Mouse (Mus musculus) hindbrain, embryonic 16.5 days (tissue): ENCODE measurements around the gene Slc7a7. TPM values are rescaled to one million over a fixed set of nuclear protein-coding genes. Genes with fewer than 3 reads are reported as not detected.
"Not testable (repeated sequence)": the region's sequence is repeated elsewhere in the genome, so short reads cannot be mapped to it uniquely, and the experiment has no call there.

Source experiments
- ATAC-seq: fragments of 200-750 bp; cut with Nextera tagmentation; 2 replicates; pipeline ENCODE4 v1.8.0; 2017; ENCODE audit warnings: moderate TSS enrichment, moderate library complexity
- H3K27ac ChIP-seq: fragments of 300-500 bp; sonication (generic); 2 replicates; pipeline ENCODE4 v1.5.1; 2014; ENCODE audit warnings: low read depth, mild to moderate bottlenecking, control low read depth, low read length, moderate library complexity
- H3K27me3 ChIP-seq: fragments of 300-500 bp; sonication (generic); replicated peaks from 2 replicates; pipeline ENCODE4 v1.6.1; 2014; ENCODE audit warnings: low read length; ENCODE audit not compliant: control insufficient read depth, insufficient read depth
- H3K36me3 ChIP-seq: fragments of 300-500 bp; sonication (generic); 2 replicates; pipeline ENCODE4 v1.6.1; 2014; ENCODE audit warnings: mild to moderate bottlenecking, low read length, moderate library complexity, mixed read lengths; ENCODE audit not compliant: control insufficient read depth, insufficient read depth
- H3K4me1 ChIP-seq: fragments of 300-500 bp; sonication (generic); 2 replicates; pipeline ENCODE4 v1.6.1; 2014; ENCODE audit warnings: low read depth, low read length; ENCODE audit not compliant: control insufficient read depth, insufficient read depth
- H3K4me2 ChIP-seq: fragments of 300-500 bp; sonication (generic); 2 replicates; pipeline ENCODE4 v1.6.1; 2014; ENCODE audit warnings: mild to moderate bottlenecking, low read length, control low read depth, moderate library complexity
- H3K4me3 ChIP-seq: fragments of 300-500 bp; sonication (generic); 2 replicates; pipeline ENCODE4 v1.5.1; 2014; ENCODE audit warnings: mild to moderate bottlenecking, low read length, control low read depth, moderate library complexity
- H3K9ac ChIP-seq: fragments of 300-500 bp; sonication (generic); 2 replicates; pipeline ENCODE4 v1.6.1; 2014; ENCODE audit warnings: low read depth, mild to moderate bottlenecking, control low read depth, low read length, moderate library complexity
- H3K9me3 ChIP-seq: fragments of 300-500 bp; sonication (generic); 2 replicates; pipeline ENCODE4 v1.6.1; 2014; ENCODE audit warnings: mild to moderate bottlenecking, low read length, moderate library complexity; ENCODE audit not compliant: control insufficient read depth
- WGBS: fragments of 180-500 bp; shearing (Covaris S2); extraction: QIAGEN DNeasy Blood & Tissue Kit; methylation state at CpG from one replicate; pipeline ENCODE4 v1.1.7; 2014; 5-methylcytosine and 5-hydroxymethylcytosine counted together
- polyA plus RNA-seq: library from polyadenylated mRNA; unstranded; fragments of >200 nt; fragmentation: Nextera tagmentation; extraction: Ambion mirVana; gene quantifications from 2 replicates; pipeline ENCODE4 v1.2.1, GENCODE M21; 2015

The Slc7a7 gene
- polyA plus RNA-seq, 1 experiment from 2014 or later: 4.9 TPM

- no peak overlapping the region for H3K4me2 ChIP-seq
- 86% methylated on average over 8 of the region's 8 CpGs for WGBS
- no peaks in the 10 kb centered on the region for H3K4me1 ChIP-seq
- no peaks in the 10 kb centered on the region for H3K36me3 ChIP-seq
- H3K9me3 ChIP-seq: no peaks in the 10 kb centered on the region
- no peak overlapping the region for H3K4me3 ChIP-seq
- no peaks in the 10 kb centered on the region for H3K27me3 ChIP-seq
- no peak for ATAC-seq
- H3K27ac ChIP-seq: no peak overlapping the region
- no peak overlapping the region for H3K9ac ChIP-seq
These were observed 65.3 kb downstream of the Slc7a7 start for GRCm38 (mm10) chr14:54352314-54352713.

- H3K27me3 ChIP-seq, H3K9me3 ChIP-seq, ATAC-seq, H3K27ac ChIP-seq, H3K9ac ChIP-seq, H3K36me3 ChIP-seq, H3K4me2 ChIP-seq, H3K4me3 ChIP-seq, H3K4me1 ChIP-seq: not testable (repeated sequence)
- 96% methylated on average over 16 of the region's 16 CpGs for WGBS
These were observed 66.6 kb downstream of the Slc7a7 start for GRCm38 (mm10) chr14:54350773-54351541.

- not testable (repeated sequence) for H3K4me3 ChIP-seq, H3K27me3 ChIP-seq, H3K36me3 ChIP-seq, ATAC-seq, H3K9ac ChIP-seq, H3K27ac ChIP-seq, H3K4me2 ChIP-seq, H3K4me1 ChIP-seq, H3K9me3 ChIP-seq
- 43% methylated on average over 2 of the region's 2 CpGs for WGBS
These were observed 75.8 kb downstream of the Slc7a7 start for GRCm38 (mm10) chr14:54341807-54342206.

GRCm38 (mm10) chr14:54340836-54341235, 76.7 kb downstream of the Slc7a7 start:
- Histone ChIP-seq H3K9ac (no peak overlapping the region), H3K9me3 (no peaks in the 10 kb centered on the region), H3K36me3 (no peaks in the 10 kb centered on the region), H3K4me2 (no peak overlapping the region), H3K27ac (no peak overlapping the region), H3K4me3 (no peak overlapping the region), H3K4me1 (no peaks in the 10 kb centered on the region), H3K27me3 (no peaks in the 10 kb centered on the region)
- WGBS: 64% methylated on average over 7 of the region's 7 CpGs
- no peak for ATAC-seq

- Histone ChIP-seq H3K4me3 (no peak overlapping the region), H3K9me3 (no peaks in the 10 kb centered on the region), H3K27me3 (no peaks in the 10 kb centered on the region), H3K36me3 (no peaks in the 10 kb centered on the region), H3K9ac (no peak overlapping the region), H3K4me2 (no peak overlapping the region), H3K4me1 (no peaks in the 10 kb centered on the region), H3K27ac (no peak overlapping the region)
- ATAC-seq: no peak
- 73% methylated on average over 8 of the region's 8 CpGs for WGBS
These were observed 84.0 kb downstream of the Slc7a7 start for GRCm38 (mm10) chr14:54333452-54334189.

GRCm38 (mm10) chr14:54332176-54333074, 85.2 kb downstream of the Slc7a7 start:
- H3K4me3 ChIP-seq: no peak overlapping the region
- H3K27me3 ChIP-seq: no peaks in the 10 kb centered on the region
- H3K27ac ChIP-seq: peak overlapping the region; percentile 64
- no peaks in the 10 kb centered on the region for H3K36me3 ChIP-seq
- H3K9ac ChIP-seq: no peak overlapping the region
- no peaks in the 10 kb centered on the region for H3K9me3 ChIP-seq
- no peaks in the 10 kb centered on the region for H3K4me1 ChIP-seq
- no peak overlapping the region for H3K4me2 ChIP-seq
- ATAC-seq: peak; percentile 85
- WGBS: 37% methylated on average over 5 of the region's 5 CpGs

- Histone ChIP-seq H3K4me3 (no peak overlapping the region), H3K27ac (no peak overlapping the region), H3K4me1 (no peaks in the 10 kb centered on the region), H3K9ac (no peak overlapping the region), H3K27me3 (no peaks in the 10 kb centered on the region), H3K9me3 (no peaks in the 10 kb centered on the region), H3K36me3 (no peaks in the 10 kb centered on the region), H3K4me2 (no peak overlapping the region)
- WGBS: 89% methylated on average over 1 of the region's 1 CpGs
- no peak for ATAC-seq
These were observed 86.4 kb downstream of the Slc7a7 start for GRCm38 (mm10) chr14:54331178-54331577.

- Histone ChIP-seq H3K36me3 (no peaks in the 10 kb centered on the region), H3K4me3 (no peak overlapping the region), H3K27ac (no peak overlapping the region), H3K9me3 (no peaks in the 10 kb centered on the region), H3K4me1 (no peaks in the 10 kb centered on the region), H3K27me3 (no peaks in the 10 kb centered on the region), H3K9ac (no peak overlapping the region), H3K4me2 (no peak overlapping the region)
- no peak for ATAC-seq
- 63% methylated on average over 9 of the region's 9 CpGs for WGBS
These were observed 88.4 kb downstream of the Slc7a7 start for GRCm38 (mm10) chr14:54329201-54329600.

GRCm38 (mm10) chr14:54328548-54328947, 89.0 kb downstream of the Slc7a7 start:
- no peak overlapping the region for H3K4me3 ChIP-seq
- H3K9me3 ChIP-seq: no peaks in the 10 kb centered on the region
- ATAC-seq: no peak
- H3K27me3 ChIP-seq: no peaks in the 10 kb centered on the region
- 76% methylated on average over 2 of the region's 2 CpGs for WGBS
- no peak overlapping the region for H3K4me2 ChIP-seq
- H3K36me3 ChIP-seq: no peaks in the 10 kb centered on the region
- no peaks in the 10 kb centered on the region for H3K4me1 ChIP-seq
- no peak overlapping the region for H3K27ac ChIP-seq
- no peak overlapping the region for H3K9ac ChIP-seq
